In genomic region chr19:41932686-41933085, GRCm38 (mm10) we compare ENCODE assay signal across 8 mouse cellular contexts. TPM values are rescaled to one million over a fixed set of nuclear protein-coding genes. Genes with fewer than 3 reads are reported as not detected.
DNase-seq lines count a peak whose midpoint lies in the region; ATAC-seq and TF ChIP-seq lines count a peak whose summit lies in the region.

No protein-coding gene starts in this region.

- H3K27me3 ChIP-seq in Patski = no peaks in the 10 kb centered on the region
- no peaks in the 10 kb centered on the region for H3K27me3 ChIP-seq in erythroblast, embryonic 14.5 days (ENCODE audit: control insufficient read depth)
- H3K27me3 ChIP-seq in liver, embryonic 11.5 days (replicated peaks; ENCODE audit: control insufficient read depth, insufficient read depth, low read length) = no peaks in the 10 kb centered on the region
- no peaks in the 10 kb centered on the region for H3K27me3 ChIP-seq in small intestine, adult 2 months (ENCODE audit: control insufficient read depth, insufficient read depth, low read length)

- H3K9ac ChIP-seq in liver, embryonic 11.5 days (ENCODE audit: low read depth, low read length) = peak overlapping the region; percentile 89

- peaks cover 38% of the 10 kb centered on the region for H3K4me1 ChIP-seq in erythroblast, embryonic 14.5 days (ENCODE audit: control insufficient read depth)
- peaks cover 9% of the 10 kb centered on the region for H3K4me1 ChIP-seq in liver, embryonic 11.5 days (replicated peaks; ENCODE audit: control insufficient read depth, insufficient read depth, low read length)
- no peaks in the 10 kb centered on the region; the same call in 1 of the 2 replicates for H3K4me1 ChIP-seq in small intestine, adult 2 months (ENCODE audit: control insufficient read depth, insufficient read depth, insufficient read length, low read length)

- no peak for TF ChIP-seq POLR2A in small intestine, adult 2 months (IDR thresholded peaks at IDR 0.05; ENCODE audit: low read depth, low read length)

- peak; percentile 26 to 49 for DNase-seq in left cerebral cortex, postnatal 14 days (ENCODE audit: low spot score in 2 of 2)
- DNase-seq in left cerebral cortex, postnatal 25 days (ENCODE audit: low spot score in 2 of 2) = no peak
- DNase-seq in Patski (ENCODE audit: low read depth, low spot score) = no peak
- DNase-seq in liver, embryonic 11.5 days (ENCODE audit: low spot score) = no peak
- no peak for DNase-seq in kidney, postnatal 14 days
- no peak for DNase-seq in cerebellum, adult 9-10 months

- under 1% methylated on average over 28 of the region's 28 CpGs for WGBS in liver, embryonic 11.5 days
- WGBS in small intestine, adult 2 months = under 1% methylated on average over 28 of the region's 28 CpGs

- TF ChIP-seq CTCF in Patski (IDR thresholded peaks at IDR 0.05) = no peak
- TF ChIP-seq CTCF in small intestine, adult 2 months (IDR thresholded peaks at IDR 0.05; ENCODE audit: extremely low read depth, insufficient read length, insufficient replicate concordance, low read depth, low read length) = no peak

- H3K9me3 ChIP-seq in erythroblast, embryonic 14.5 days (ENCODE audit: control insufficient read depth, low read length) = no peaks in the 10 kb centered on the region
- no peaks in the 10 kb centered on the region for H3K9me3 ChIP-seq in liver, embryonic 11.5 days (ENCODE audit: control insufficient read depth, low read length)

- peak overlapping the region; percentile 78 for H3K27ac ChIP-seq in liver, embryonic 11.5 days (ENCODE audit: low read depth, low read length)
- no peak overlapping the region for H3K27ac ChIP-seq in small intestine, adult 2 months (ENCODE audit: insufficient read depth, low read depth, low read length)

- POLR2A ChIA-PET in Patski (lab: Charles Lee) = interaction anchor here (0.7 to 2.6 kb wide), 5 partner anchors 13 to 37 kb away, joined by 3 to 7 read pairs (median 5); partner anchors contain the start of gene Pgam1

- CTCF ChIA-PET in Patski (lab: Charles Lee) = interaction anchor here (1.1 to 2.2 kb wide), 5 partner anchors 9 to 94 kb away, joined by 3 to 6 read pairs (median 4); no protein-coding TSS in a partner anchor

- peak overlapping the region; percentile 94 for H3K4me2 ChIP-seq in liver, embryonic 11.5 days

- peak overlapping the region; percentile 98 for H3K4me3 ChIP-seq in erythroblast, embryonic 14.5 days (replicated peaks)
- H3K4me3 ChIP-seq in liver, embryonic 11.5 days (ENCODE audit: low read depth, low read length) = peak overlapping the region; percentile 99
- peak overlapping the region; percentile 83 for H3K4me3 ChIP-seq in small intestine, adult 2 months (ENCODE audit: low read depth, low read length)

- ATAC-seq in Patski = peak; percentile 11
- peak; percentile 21; the same call in 1 of the 2 replicates for ATAC-seq in liver, embryonic 11.5 days (replicated peaks; ENCODE audit: low FRiP score)

- peaks cover 49% of the 10 kb centered on the region for H3K36me3 ChIP-seq in erythroblast, embryonic 14.5 days (ENCODE audit: control insufficient read depth)
- peaks cover 30% of the 10 kb centered on the region; the same call in 1 of the 2 replicates for H3K36me3 ChIP-seq in liver, embryonic 11.5 days (ENCODE audit: control insufficient read depth, insufficient read depth, low read length)
- peaks cover 6% of the 10 kb centered on the region for H3K36me3 ChIP-seq in small intestine, adult 2 months (ENCODE audit: control insufficient read depth, insufficient read depth, low read length)

- intact Hi-C loops in left cerebral cortex, postnatal 14 days (cut with DNase I) = no loop called here
- intact Hi-C loops in left cerebral cortex, postnatal 25 days (cut with DNase I) = loop anchor here (5.0 kb wide), 1 partner anchor 100 kb away; no protein-coding TSS in a partner anchor

- in situ Hi-C loops in Patski (cut with MboI; ENCODE audit: low pct_unique_long_range_greater_than_20kb) = no loop called here

RNA-seq across cellular contexts. Expression of gene Exosc1, which starts 0.5 kb away (rescaled TPM):
- 10 to 100 TPM; 21.9 to 27.2 TPM for total RNA-seq in left cerebral cortex, postnatal 14 days (2021)
- total RNA-seq in left cerebral cortex, postnatal 25 days (2021) = 10 to 100 TPM; 28.0 to 28.5 TPM
- polyA plus RNA-seq in Patski (2021) = 47.2 TPM
- 0.70 and 0.94 TPM in 2 replicates for polyA plus RNA-seq in erythroblast, embryonic 14.5 days (2012)
- 101 and 109 TPM in 2 replicates for polyA plus RNA-seq in liver, embryonic 11.5 days (2014; fragmentation: Nextera tagmentation; extraction: Ambion mirVana)
- 4.7 and 5.9 TPM in 2 replicates for polyA plus RNA-seq in small intestine, adult 2 months (2012; rRNA removed)

RNA-seq across cellular contexts. Expression of gene Zdhhc16, which starts 0.6 kb away (rescaled TPM):
- 10 to 100 TPM; 54.9 to 60.4 TPM for total RNA-seq in left cerebral cortex, postnatal 14 days (2021)
- 10 to 100 TPM; 45.3 to 46.2 TPM for total RNA-seq in left cerebral cortex, postnatal 25 days (2021)
- 87.9 TPM for polyA plus RNA-seq in Patski (2021)
- 3.1 and 3.2 TPM in 2 replicates for polyA plus RNA-seq in erythroblast, embryonic 14.5 days (2012)
- 58.9 and 63.0 TPM in 2 replicates for polyA plus RNA-seq in liver, embryonic 11.5 days (2014; fragmentation: Nextera tagmentation; extraction: Ambion mirVana)
- polyA plus RNA-seq in small intestine, adult 2 months (2012; rRNA removed) = 27.5 and 42.0 TPM in 2 replicates

RNA-seq across cellular contexts. Expression of gene Pgam1, which starts 21.0 kb away (rescaled TPM):
- total RNA-seq in left cerebral cortex, postnatal 14 days (2021) = 100 to 1,000 TPM; 601 to 606 TPM
- 100 to 1,000 TPM; 574 to 598 TPM for total RNA-seq in left cerebral cortex, postnatal 25 days (2021)
- 883 TPM for polyA plus RNA-seq in Patski (2021)
- 6.9 and 7.3 TPM in 2 replicates for polyA plus RNA-seq in erythroblast, embryonic 14.5 days (2012)
- polyA plus RNA-seq in liver, embryonic 11.5 days (2014; fragmentation: Nextera tagmentation; extraction: Ambion mirVana) = 871 and 874 TPM in 2 replicates
- 159 and 216 TPM in 2 replicates for polyA plus RNA-seq in small intestine, adult 2 months (2012; rRNA removed)

RNA-seq across cellular contexts. Expression of gene Rrp12, which starts 36.7 kb away (rescaled TPM):
- 10 to 100 TPM; 39.2 to 42.1 TPM for total RNA-seq in left cerebral cortex, postnatal 14 days (2021)
- 10 to 100 TPM; 34.5 to 35.5 TPM for total RNA-seq in left cerebral cortex, postnatal 25 days (2021)
- 17.9 TPM for polyA plus RNA-seq in Patski (2021)
- 1.1 TPM in 2 replicates for polyA plus RNA-seq in erythroblast, embryonic 14.5 days (2012)
- 29.5 and 34.0 TPM in 2 replicates for polyA plus RNA-seq in liver, embryonic 11.5 days (2014; fragmentation: Nextera tagmentation; extraction: Ambion mirVana)
- polyA plus RNA-seq in small intestine, adult 2 months (2012; rRNA removed) = 2.4 and 3.0 TPM in 2 replicates

RNA-seq across cellular contexts. Expression of gene Mms19, which starts 48.3 kb away (rescaled TPM):
- 10 to 100 TPM; 26.7 to 35.6 TPM for total RNA-seq in left cerebral cortex, postnatal 14 days (2021)
- 10 to 100 TPM; 23.7 to 27.0 TPM for total RNA-seq in left cerebral cortex, postnatal 25 days (2021)
- 56.8 TPM for polyA plus RNA-seq in Patski (2021)
- 0.54 and 0.65 TPM in 2 replicates for polyA plus RNA-seq in erythroblast, embryonic 14.5 days (2012)
- polyA plus RNA-seq in liver, embryonic 11.5 days (2014; fragmentation: Nextera tagmentation; extraction: Ambion mirVana) = 27.9 and 29.1 TPM in 2 replicates
- polyA plus RNA-seq in small intestine, adult 2 months (2012; rRNA removed) = 17.4 and 33.0 TPM in 2 replicates

Comparison
In these comparisons a context has a peak if more than half of its experiments do, and no peak if none do; other contexts are left out.
1. DNase-seq: peak in left cerebral cortex, postnatal 14 days (2 of 2); none in left cerebral cortex, postnatal 25 days (0 of 2), Patski (single experiment), liver, embryonic 11.5 days (single experiment), kidney, postnatal 14 days (single experiment) and cerebellum, adult 9-10 months (single experiment).
2. RNA of gene Pgam1, which starts 21.0 kb away (polyA plus RNA-seq): 883 TPM in Patski (single experiment), 871 to 874 TPM in liver, embryonic 11.5 days and 159 to 216 TPM in small intestine, adult 2 months; 6.9 to 7.3 TPM in erythroblast, embryonic 14.5 days; every median in the first group is over 10 times any median in the second.
3. Peak in every context shown above with its lines, with median percentiles within 50 percentile points of each other: H3K4me3 ChIP-seq.